Mouse (Mus musculus): ENCODE measurements at regions not wholly inside any gene's neighbourhood (a gene's known extent, or its start where the extent isn't known, plus 50 kb on each side); places are given as distances from the start of the nearest gene placed in this dataset.

- no peak for DNase-seq
These were observed 94.8 kb upstream of the Podxl start for GRCm38 (mm10) chr6:31658447-31659199.

GRCm38 (mm10) chr6:31650791-31651476 is 87.2 kb upstream of the Podxl start:
- DNase-seq = no peak

DNA sequence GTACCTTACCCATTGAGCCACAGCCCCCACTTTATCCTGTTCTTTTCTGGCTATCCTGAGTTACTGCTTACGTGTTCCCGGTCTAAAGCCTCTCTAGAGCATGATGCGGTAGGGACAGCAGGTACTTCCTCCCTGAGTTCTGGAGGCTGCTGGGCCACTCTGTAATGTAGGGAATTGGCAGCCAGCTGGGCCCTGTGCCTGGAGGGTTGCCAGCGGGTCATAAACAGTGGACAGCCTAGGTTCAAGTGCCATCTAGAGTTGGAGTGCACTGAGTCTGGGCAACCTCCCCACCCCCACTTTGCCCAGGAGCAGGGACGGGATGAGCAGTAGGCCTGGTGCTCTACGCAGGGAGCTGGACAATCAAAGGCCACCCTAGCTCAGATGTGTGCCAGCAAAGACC is 81.5 kb upstream of the Podxl start:
- DNase-seq = no peak

GRCm38 (mm10) chr6:31644504-31644903 is 80.7 kb upstream of the Podxl start:
- DNase-seq = no peak

- DNase-seq = no peak
These were observed 78.7 kb upstream of the Podxl start for GRCm38 (mm10) chr6:31642451-31642942.

- no peak for DNase-seq
These were observed 77.0 kb upstream of the Podxl start for GRCm38 (mm10) chr6:31640745-31641144.

DNA sequence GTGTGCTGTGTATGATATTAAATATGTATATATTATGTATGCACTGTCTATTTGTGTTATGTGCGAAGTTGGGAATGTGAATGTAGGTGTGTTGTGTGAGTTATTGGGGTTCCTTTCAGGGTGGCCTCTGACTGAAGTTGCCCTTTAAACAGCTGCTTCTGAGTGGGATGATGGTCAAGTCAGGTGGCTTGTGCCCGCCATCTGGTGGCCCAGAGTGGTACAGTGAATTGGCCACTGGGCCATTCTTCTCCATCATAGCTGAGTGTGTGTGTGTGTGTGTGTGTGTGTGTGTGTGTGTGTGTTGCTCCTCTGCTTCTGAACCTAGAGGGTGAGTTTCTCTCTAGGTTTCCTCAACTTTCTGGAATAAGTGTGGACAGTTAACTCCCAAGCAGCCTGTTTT is 75.7 kb upstream of the Podxl start:
- DNase-seq = peak; percentile 13

DNA sequence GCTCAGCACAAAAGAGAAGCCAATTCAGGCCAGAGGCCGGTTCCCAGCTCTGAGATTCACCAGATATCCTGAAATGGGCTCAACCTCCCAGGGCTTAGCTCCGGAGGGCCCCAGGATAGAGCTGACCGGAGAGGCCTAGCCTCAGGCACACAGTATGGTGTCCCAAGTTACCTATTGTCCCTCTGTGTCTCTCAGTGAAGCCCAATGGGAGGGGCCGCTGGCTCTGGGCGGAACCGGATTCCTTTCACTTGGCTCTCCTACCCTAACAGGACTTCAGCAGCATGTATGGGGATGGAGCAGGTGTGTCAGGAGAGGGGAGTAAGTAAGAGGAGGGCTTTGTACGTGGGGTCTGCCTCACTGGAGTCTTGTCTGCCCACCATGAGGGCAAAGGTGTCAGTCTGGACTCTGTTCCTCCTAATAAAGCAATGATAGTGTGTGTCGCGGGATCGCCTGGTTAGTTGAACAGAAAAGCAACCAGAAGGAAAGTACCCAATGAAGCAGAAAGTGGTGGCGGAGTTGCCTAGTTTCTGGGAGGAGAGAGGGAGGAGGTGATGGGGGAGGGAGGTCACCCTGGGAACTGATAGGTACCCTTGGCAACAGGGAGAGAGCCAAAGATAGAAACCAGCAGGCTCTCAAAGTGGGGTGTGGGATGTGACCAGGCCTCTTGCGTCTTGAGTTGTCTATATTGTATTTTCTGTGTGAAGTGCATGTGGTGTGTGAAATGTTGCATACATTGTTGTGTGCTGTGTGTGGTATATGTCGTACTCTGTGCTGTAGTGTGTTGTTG is 74.8 kb upstream of the Podxl start:
- no peak for DNase-seq

- DNase-seq = no peak
These were observed 73.7 kb upstream of the Podxl start for GRCm38 (mm10) chr6:31637371-31638052.

DNA sequence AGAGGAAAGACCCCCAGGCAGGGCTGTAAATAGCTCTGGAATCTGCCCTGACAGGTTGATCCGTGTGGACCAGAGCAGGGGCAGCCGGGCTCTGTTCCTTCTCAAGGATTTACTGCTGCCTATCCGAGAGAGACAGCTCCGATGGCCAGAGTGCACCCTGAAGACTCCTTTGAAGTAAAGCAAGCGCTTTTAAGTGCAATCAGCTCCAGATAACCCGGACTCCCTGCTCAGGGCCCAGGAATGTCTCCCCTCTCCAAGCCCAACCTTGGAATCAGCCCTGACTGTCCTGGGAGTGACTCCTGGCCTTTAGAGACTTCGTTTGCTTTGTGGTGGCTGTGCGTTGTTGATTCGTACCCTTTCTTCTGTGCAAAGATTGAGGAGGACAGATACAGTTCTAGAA is 73.2 kb upstream of the Podxl start:
- DNase-seq = no peak

- DNase-seq = no peak
These were observed 68.7 kb upstream of the Podxl start for GRCm38 (mm10) chr6:31632485-31632884.

GRCm38 (mm10) chr6:31630009-31630408 is 66.2 kb upstream of the Podxl start:
- no peak for DNase-seq

DNA sequence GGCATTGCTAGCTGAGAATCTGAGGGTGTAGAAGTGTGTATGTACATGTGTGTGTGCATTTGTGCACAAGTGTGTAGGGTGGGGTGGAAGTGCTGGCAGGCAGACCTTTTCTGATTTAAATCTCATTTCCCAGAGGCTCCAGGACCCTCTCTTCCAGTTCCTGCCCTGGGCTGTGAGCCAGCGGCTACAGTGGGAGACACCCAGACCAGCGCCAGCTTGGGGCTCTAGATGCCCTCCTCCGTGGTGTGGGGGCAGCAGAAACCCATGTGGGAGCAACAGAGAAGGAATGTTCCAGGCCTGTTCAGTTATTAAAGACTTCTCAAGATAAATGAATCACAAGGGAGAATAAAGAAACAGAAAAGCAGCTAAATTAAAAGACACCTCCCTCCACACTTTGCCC is 64.1 kb upstream of the Podxl start:
- DNase-seq = no peak

- DNase-seq = no peak
These were observed 61.3 kb upstream of the Podxl start for GRCm38 (mm10) chr6:31625055-31625454.

GRCm38 (mm10) chr6:31624374-31624773 is 60.6 kb upstream of the Podxl start:
- no peak for DNase-seq

- DNase-seq = no peak
These were observed 57.2 kb upstream of the Podxl start for GRCm38 (mm10) chr6:31621023-31621422.

- no peak for DNase-seq
These were observed 55.1 kb upstream of the Podxl start for GRCm38 (mm10) chr6:31618852-31619251.

DNA sequence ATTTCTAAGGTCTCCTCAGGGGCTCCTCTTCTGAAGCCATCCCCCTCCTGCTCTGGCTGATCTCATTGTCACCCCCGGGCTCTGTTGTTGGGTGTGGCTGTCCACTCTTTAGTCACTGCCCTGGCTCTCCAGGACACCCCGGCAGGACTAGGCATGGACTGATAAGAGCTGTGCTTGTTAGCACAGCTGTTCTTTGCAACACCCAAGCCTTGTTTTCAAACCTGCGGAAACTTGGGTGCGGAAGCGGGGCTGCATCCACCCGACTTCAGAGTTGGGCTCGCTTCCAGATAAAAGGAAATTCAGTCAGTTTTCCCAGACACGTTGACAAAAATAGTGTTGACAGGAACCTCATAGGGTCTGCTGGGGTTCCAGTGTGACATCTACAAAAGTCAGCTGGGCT is 53.6 kb upstream of the Podxl start:
- no peak for DNase-seq

DNA sequence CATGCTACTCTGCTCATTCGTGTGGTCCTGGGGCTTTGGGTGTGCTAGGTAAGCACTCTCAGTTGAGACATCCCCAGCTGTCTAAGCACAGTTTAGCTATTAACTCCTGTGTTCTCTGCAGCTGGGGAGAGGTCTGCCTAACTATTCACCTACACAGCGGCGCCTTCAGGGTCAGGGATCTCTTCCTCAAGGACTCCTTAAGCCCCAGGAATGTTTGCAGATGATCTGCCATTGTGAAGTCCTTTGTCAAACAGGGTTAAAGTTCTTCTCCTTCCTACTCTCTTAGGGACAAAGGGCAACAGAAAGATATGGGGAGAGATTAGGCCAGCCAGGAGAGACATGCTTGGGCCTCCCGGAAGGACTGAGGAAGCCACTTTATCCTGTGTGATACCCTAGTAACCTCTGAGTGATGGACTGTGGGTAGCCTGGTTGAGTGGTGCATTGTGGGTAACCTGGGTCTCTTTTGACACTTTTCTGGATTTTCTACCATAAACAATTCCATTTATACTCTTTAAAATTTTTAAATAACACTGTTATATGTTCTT is 51.7 kb upstream of the Podxl start:
- DNase-seq = no peak

GRCm38 (mm10) chr6:31614563-31614962 is 50.8 kb upstream of the Podxl start:
- DNase-seq = no peak

GRCm38 (mm10) chr6:31613590-31614319 is 50.0 kb upstream of the Podxl start:
- no peak for DNase-seq

All from cerebellum, adult 11 months (tissue).